Mouse (Mus musculus) embryonic stem cell, embryonic (primary cell): ENCODE data around the gene Imp4.

Experiments used
- CTCF ChIA-PET, 4 experiments: fragments of 300-600 bp in 2 of 4; fragments of 350-600 bp in 2 of 4; sonication (Branson Sonifier 250); formaldehyde crosslinking; loops; one replicate each; lab custom pipeline; 2022; ENCODE audit warnings: inconsistent platforms in 2 of 4; lab: Charles Lee
- POLR2A ChIA-PET, 4 experiments: fragments of 300-600 bp in 2 of 4; fragments of 350-600 bp in 2 of 4; sonication (Branson Sonifier 250); formaldehyde crosslinking; loops; one replicate each; lab custom pipeline; 2022; ENCODE audit warnings: antibody characterized with exemption in 4 of 4, inconsistent platforms in 1 of 4; lab: Charles Lee

Gene Imp4

GRCm38 (mm10) chr1:34484470-34484869, 44.8 kb downstream of the Imp4 start:
- CTCF ChIA-PET = interaction anchor here in 1 of 4 experiments (0.6 to 1.1 kb wide), 2 partner anchors 95 to 297 kb away, joined by 3 read pairs; partner anchors contain the start of gene Amer3
- POLR2A ChIA-PET = interaction anchor here in 2 of 4 experiments (0.7 to 2.2 kb wide), 2 partner anchors 11 to 30 kb away, joined by 3 to 6 read pairs; no protein-coding TSS in a partner anchor

- POLR2A ChIA-PET = interaction anchor here in 2 of 4 experiments (0.9 to 2.2 kb wide), 4 partner anchors 12 to 47 kb away, joined by 3 to 6 read pairs (median 4); partner anchors contain the start of genes Ccdc115 (in 1 of the 2) and Prss39 (in 1 of the 2)
- CTCF ChIA-PET = interaction anchor here (0.5 to 1.4 kb wide), 17 partner anchors 12 to 268 kb away, joined by 3 to 4 read pairs (median 3); partner anchors contain the start of gene Ptpn18 (in 2 of the 4)
Observed at GRCm38 (mm10) chr1:34485461-34486188, 46.0 kb downstream of the Imp4 start.

GRCm38 (mm10) chr1:34487383-34487782, 47.7 kb downstream of the Imp4 start:
- ChIA-PET CTCF (interaction anchor here (0.5 to 1.2 kb wide), 14 partner anchors 12 to 937 kb away, joined by 3 to 21 read pairs (median 4); no protein-coding TSS in a partner anchor), POLR2A (interaction anchor here in 3 of 4 experiments (0.5 to 0.8 kb wide), 5 partner anchors 18 to 643 kb away, joined by 3 to 5 read pairs (median 3); no protein-coding TSS in a partner anchor)

- CTCF ChIA-PET = interaction anchor here in 2 of 4 experiments (0.6 to 0.8 kb wide), 2 partner anchors 21 kb away, joined by 3 read pairs; no protein-coding TSS in a partner anchor
- POLR2A ChIA-PET = no interaction called here
Observed at GRCm38 (mm10) chr1:34489852-34490541, 50.3 kb downstream of the Imp4 start.

GRCm38 (mm10) chr1:34491480-34491879, 51.8 kb downstream of the Imp4 start:
- POLR2A ChIA-PET = interaction anchor here in 1 of 4 experiments (0.6 kb wide), 1 partner anchor 210 kb away, joined by 7 read pairs; no protein-coding TSS in a partner anchor
- CTCF ChIA-PET = interaction anchor here in 2 of 4 experiments (0.6 to 0.7 kb wide), 3 partner anchors 20 to 462 kb away, joined by 3 to 5 read pairs (median 3); no protein-coding TSS in a partner anchor
